Mouse (Mus musculus) heart, postnatal 14 days (tissue): ENCODE measurements at regions not wholly inside any gene's neighbourhood (a gene's known extent, or its start where the extent isn't known, plus 50 kb on each side); places are given as distances from the start of the nearest gene placed in this dataset.
"Not testable (repeated sequence)": the region's sequence is repeated elsewhere in the genome, so short reads cannot be mapped to it uniquely, and the experiment has no call there.

Experiments used
- DNase-seq, 2 experiments: peaks; one replicate each; pipeline ENCODE4 v3.0.0; 2021 to 2022
- intact Hi-C: fragments of 180-260 bp; cut with DNase I; formaldehyde crosslinking; loops from one replicate; pipeline ENCODE4 v1.15.1; 2025

DNA sequence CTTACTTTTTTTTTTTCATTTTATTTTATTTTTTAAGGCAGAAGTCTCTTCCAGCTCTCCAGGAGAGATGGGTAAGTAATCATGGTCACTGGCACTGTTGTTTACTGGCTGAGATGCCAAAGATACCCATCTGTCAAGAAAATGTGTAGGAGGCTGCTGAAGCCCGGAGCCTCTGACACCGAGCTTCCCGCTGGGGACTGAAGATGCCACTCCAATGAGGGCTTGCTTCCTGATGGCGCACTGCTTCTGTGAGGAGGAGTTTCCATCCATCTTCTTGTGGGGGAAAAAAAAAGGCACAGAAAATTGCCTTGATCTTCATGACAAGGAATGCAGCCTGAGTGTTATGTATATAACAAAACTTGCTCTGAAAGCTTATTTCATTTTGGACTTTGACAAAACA is 418.2 kb upstream of the Igfbp7 start:
- no peak for DNase-seq
- intact Hi-C loops: no loop called here

DNA sequence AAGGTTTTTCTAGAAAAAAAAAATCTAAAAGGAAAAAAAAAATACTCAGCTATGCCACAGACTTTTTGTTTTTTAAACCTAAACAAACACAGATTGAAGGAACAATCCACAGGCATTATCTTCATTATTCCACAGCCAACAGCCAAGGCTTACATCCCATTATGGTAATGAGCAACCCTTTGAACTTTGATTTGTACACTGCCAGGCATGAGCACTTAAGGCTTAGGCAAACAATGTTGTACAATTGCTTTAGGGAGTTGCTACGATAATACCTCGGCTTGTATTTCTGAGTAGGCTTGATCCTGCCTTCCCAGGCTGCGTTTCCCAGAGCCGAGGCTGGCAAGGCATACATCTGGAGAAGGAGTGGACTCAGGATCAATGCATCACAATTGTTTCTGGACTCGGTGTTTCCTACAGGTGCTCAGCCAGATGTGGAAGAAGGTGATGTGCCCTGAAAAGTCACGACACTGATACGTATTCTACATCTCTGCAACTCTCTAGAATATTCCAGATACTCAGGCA is 409.0 kb upstream of the Igfbp7 start:
- intact Hi-C loops: no loop called here
- no peak for DNase-seq

DNA sequence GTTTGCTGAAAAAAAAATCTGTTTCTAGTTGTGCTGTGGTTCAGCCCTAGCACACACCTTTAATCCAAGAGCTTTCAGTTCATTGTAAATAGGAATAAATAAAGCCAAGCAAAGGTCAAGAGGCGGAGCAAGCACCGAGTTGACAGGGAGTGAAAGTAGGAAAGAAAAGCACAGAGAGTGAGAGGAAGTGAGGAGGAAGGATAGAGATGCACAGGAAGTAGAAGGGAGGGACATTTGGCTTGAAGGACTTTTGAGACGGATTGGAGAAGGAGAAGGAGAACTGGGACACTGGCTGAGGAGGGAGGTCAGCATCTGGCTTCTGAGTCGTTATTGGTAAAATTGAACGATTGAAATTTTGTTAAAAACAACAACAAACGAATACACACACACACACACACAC is 402.0 kb upstream of the Igfbp7 start:
- intact Hi-C loops: no loop called here
- no peak for DNase-seq

DNA sequence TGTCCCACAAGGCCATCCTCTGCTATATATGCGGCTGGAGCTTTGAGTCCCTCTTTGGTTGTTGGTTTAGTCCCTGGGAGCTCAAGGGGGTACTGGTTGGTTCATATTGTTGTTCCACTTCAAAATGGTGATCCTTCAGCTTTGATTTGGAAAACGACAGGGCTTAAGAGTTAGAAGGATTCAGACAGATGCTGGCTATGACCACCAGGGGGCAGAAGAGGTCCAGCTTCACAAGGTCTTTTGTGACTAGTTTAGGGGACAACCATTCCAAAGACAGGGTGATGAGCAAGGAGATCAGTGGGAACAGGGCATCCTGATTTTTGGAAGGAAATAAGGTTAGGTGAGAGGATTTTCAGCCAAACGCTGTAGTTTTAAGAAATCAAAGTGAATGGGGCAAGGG is 399.9 kb upstream of the Igfbp7 start:
- intact Hi-C loops: no loop called here
- DNase-seq: peak; percentile 51 to 69

DNA sequence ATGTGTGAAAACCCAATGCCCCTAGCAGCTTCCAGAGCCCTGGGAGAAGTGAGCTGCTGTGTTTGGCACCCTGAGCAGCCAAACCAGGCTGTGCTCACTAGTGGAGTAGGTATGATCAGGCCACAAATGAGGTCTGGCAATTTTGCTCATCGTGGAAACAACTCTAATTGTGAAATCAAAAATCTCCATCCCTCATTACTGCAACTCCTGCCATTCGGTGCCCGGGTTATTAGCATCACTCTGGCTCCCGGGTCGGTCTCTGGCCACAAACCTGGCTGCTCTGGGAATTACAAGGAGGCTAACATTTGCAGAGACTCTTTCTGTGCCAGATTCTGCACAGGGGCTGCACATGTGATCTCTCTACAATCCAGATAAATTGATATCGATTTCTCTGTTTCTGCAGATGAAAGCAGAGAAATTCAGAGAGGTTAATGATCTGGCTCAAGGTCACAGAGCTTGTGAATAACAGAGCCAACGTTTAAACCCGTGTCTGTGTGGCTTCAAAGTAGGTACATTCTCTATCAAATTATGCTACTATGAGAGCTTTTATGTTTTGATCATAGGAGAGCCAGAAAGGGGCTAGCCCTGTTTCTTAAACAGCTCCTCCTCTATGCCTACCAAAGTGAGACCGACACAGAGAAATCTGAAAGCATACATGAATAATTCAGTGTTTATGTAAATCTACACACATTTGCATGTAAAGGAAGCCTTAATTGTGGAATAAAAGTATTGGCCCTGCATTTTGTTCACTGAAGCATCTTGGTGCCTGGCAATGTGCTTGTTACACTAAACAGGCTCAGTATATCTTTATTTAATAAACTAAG is 398.7 kb upstream of the Igfbp7 start:
- intact Hi-C loops: no loop called here
- no peak for DNase-seq

DNA sequence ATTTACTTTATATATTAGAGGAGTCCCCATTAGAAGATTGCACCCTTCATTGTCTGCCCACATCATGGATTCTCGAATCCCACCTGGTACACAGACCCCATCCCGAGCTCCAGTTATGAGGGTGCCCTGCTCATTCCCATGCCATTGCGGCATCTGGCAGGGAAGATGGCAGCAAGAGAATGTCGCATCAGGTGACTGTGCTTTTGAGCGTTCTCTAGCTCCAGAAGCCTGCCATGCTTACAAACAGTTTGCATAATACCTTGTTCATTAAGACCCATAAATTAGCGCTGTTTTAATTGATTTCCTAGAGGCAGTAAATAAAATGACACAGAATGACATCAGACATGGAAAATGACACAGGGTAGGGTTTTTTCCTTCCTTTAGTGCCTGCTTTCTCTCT is 398.0 kb upstream of the Igfbp7 start:
- intact Hi-C loops: no loop called here

DNA sequence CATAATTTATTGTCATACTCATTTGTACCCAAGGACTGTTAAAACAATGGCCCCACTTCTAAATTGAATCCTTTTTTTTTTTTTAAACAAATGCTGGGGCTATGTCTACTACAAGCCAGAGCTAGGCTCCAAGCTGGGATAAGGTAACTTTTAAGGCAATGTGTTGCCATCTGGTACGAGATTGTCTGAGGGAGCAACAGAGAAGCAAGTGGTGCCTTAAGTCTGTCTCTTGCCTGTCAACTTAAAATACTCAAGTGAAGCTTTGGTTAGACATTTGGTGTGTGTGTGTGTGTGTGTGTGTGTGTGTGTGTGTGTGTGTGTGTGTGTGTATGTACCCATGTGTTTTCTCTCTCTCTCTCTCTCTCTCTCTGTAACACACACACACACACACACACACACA is 397.5 kb upstream of the Igfbp7 start:
- intact Hi-C loops: no loop called here
- no peak for DNase-seq

More for the DNA sequence above, 398.0 kb upstream of the Igfbp7 start:
- DNase-seq: no peak

DNA sequence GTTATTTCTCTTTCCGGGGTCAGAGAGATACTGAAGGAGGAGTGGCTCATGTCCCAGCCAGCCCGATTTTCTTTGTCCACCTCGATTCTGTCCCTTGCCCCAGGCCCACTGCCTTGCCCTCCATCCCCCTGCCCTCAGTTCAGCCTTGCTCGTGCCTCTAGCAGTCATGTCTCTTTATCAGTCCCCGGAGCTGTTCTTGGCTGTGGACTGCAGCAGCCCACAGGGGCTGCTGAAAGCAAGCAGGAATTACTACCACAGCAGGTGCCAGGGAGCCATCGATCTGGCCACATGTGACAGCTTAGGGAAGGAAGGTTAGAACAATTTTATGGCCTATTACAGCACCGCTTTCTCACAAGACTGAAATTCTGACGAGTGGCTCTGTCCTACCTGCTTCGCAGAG is 396.3 kb upstream of the Igfbp7 start:
- no peak for DNase-seq
- intact Hi-C loops: loop anchor here (5.0 kb wide), 1 partner anchor 342 kb away; no protein-coding TSS in a partner anchor

DNA sequence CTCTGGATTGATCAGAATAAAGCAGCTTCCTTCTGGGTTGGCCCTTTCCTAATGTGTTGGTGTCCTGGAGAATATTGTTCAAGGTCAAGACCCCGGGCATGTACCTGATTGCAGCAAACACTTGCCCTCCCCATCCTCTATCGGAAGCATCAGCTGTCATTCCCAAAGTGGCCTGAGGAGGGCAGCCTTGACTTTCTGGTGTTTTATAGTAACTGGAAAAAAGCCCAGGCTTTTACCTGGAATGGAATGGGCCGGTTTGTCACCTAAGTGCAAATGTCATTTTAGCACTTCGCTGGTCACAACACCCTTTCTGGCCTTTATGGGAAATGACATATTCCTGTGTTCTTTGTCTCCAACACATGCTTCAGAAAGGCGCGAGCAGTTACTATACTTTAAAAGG is 395.7 kb upstream of the Igfbp7 start:
- peak; percentile 7 to 51 for DNase-seq
- intact Hi-C loops: loop anchor here (5.0 kb wide), 1 partner anchor 341 kb away; no protein-coding TSS in a partner anchor

DNA sequence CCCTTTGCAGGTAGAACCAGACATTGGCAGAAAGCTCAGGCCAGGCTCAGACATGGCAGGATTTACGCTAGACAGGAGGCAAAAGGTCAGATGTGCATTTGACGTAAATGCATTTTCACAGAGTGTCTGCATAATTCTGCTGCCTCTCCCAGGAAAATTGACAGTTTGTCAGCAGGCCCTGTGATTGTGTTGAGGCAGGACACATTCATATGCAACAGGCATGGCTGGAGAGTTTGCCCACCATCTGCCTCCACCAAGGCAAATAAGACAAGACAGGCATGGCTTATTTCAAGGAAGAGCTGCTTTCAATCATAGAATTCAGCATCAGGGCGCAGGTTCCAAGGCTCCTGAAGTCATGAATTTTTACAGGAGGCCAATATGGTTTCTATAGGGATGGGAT is 389.1 kb upstream of the Igfbp7 start:
- DNase-seq: no peak
- intact Hi-C loops: no loop called here

DNA sequence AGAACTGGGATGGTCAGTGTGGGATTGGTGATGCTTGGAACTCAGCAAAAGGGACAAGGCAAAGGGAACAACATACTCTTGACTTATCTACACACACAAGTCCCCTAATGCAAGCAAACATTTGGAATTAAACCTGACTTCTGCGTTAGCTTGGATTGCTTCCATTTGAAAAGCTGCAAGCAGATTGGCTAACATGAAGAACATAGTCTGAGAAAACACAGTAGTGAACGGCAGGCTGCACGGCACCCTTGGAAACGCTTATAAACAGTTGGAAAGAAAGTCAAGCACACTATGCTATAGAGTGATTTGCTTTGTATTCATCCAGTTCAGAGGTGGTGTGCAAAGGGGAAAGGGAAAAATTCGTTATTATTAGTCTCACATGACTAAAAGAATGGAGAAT is 387.9 kb upstream of the Igfbp7 start:
- intact Hi-C loops: no loop called here
- no peak for DNase-seq

DNA sequence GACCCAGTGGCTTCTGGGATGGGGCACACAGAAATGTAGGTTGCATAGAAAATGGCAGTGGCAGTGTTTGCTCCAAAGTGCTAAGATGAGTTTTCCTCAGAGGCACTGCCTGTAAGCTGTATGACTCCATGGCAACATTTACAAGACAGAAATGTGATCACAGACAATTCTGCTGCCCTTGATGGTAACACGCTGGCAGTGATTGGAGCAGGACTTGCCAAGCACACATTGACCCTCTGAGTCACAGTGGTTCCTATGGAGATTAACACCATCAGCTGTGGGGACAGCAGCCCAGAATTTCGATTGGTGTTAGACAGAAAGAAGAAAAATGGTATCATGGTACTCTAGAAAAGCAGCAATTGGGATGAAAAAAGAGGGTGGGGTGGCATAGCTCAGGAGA is 376.1 kb upstream of the Igfbp7 start:
- DNase-seq: no peak
- intact Hi-C loops: no loop called here

DNA sequence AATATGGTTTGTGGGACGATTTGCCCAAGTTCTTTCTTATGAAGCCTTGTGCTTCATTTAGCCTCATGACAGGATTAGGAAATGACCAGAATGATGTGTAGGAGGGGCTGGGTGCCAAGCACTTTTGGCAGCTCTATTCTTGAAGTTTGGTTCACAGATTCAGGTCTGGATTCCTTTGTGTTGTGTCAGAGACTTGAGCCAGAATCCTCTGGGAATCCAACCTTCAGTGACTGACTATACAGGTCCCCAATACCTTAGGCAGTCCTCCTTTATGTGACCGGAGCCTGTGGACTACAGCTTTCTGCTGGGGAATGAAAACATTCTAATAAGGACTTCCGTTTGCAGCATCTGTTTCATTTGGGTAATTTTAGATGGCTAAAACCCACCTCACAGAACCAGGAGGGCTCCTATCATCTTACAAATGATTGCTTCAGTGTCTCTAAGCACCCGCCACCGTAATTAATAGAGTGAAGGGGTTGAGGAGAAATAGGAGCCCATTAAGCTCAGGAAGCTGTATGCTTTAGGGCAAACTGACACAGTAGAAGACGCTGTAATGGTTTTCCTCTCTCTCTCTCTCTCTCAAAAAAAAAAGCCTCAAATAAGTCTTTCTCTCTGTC is 354.7 kb upstream of the Igfbp7 start:
- peak in 1 of 2 experiments; percentile 1 for DNase-seq
- intact Hi-C loops: no loop called here

DNA sequence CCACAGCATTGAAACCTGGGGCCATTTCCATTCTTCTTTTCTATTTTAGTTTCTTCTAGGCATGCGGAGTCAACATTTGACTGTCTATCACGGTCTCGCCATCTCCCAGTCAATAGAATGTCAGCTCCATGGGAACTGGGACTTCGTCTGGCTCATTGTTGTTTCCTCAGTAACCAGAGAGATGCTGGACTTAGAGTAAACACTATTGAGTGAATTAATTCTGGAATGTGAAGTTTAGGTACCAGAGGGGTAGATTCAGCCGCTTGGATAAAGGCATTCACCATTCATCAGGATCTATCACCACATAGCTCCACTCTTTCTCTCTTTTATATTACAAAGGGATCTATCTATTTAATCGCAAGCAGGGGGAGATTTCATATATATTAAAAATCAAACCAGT is 354.2 kb upstream of the Igfbp7 start:
- intact Hi-C loops: no loop called here
- no peak for DNase-seq

DNA sequence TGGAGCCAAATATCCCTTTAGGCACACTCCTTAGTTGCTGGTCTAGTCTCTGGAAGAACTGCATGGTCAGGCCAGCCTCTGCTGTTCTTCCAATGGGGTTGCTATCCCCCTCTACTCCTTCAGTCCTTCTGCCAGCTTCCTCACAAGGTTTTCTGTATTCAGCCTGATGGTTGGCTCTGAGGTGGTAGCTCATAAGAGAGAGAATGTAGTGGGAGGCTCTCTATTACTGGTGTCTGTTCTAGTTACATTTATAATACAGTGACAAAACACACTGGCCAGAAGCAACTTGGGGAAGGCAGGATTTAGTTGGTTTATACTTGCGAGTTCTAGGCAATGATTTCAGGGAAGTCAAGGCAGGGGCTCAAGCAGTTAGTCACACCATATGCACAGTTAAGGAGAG is 341.1 kb upstream of the Igfbp7 start:
- intact Hi-C loops: no loop called here
- no peak for DNase-seq

DNA sequence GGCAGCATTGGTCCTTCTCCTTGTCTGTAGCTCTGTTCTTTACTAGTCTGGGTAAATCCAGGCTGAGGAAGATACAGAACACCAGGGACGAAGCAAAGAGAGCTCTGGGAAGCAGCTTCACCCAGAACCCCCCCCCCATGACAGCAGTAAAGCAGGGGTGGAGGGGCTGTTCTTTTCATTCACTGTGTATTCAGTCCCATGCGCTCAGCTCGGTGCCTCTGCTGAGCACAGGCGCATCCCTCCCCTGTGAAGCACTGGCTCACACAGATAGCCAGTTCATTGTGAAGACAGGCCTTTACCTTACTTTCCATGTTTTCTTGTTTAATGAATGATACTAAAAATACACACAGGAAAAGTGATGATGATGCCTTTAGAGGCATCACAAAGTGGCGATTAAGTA is 338.8 kb upstream of the Igfbp7 start:
- DNase-seq: no peak
- intact Hi-C loops: no loop called here

DNA sequence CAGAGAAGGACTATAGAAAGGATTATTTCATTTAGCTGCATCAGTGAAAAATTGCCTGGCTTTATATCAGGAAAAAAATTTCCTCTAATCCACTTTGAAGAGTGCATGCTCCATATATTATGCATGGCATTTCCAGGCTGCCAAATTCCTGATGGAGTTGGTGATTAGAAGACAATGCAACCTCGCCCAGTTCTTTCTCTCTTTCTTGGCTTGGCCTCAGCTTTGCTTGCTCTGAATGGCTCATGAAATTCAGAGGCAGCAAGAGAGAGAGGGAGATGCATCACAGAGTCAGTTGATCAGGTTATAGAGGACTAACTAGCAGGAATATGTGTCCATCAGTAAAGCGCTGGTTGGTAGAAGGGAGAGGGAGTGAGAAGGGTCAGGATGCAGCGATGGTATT is 335.6 kb upstream of the Igfbp7 start:
- intact Hi-C loops: no loop called here

DNA sequence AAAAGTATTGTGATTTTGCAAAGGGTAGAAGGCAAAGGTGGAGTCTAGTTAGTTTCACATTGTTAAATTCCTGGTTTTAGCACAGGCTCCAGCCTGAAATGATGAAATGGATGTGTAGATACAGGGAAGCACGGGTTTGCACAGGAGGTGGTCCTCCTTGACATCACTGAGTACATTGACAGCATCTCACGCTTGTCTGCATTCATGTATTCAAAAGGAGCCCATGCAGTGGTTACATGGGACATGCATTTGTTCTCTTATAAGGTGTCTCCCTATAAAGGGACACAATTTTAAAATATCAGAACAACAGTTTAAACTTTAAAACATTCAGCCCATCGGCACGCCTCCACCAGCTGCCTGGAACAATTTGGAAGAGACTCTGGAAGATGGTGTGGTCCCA is 322.4 kb upstream of the Igfbp7 start:
- DNase-seq, intact Hi-C loops: not testable (repeated sequence)

More for the DNA sequence above, 335.6 kb upstream of the Igfbp7 start:
- no peak for DNase-seq

DNA sequence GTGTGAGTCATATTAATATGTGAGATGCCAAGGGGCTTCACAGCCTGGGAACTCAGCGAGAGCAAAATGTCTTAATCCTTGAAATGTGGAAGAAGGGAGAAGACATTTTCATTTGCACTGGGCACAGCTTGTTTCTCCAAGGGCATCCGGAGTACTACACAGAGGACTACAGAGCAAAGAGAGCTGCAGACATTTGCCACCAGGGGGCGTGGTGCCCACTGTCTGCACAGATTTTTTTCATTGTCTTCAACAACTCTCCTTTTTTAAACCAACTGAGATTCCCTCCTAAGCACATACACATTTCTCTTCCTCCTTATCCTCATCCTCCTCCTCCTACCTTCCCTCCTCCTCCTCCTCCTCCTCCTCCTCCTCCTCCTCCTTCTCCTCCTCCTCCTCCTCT is 273.8 kb upstream of the Igfbp7 start:
- no peak for DNase-seq
- intact Hi-C loops: no loop called here

DNA sequence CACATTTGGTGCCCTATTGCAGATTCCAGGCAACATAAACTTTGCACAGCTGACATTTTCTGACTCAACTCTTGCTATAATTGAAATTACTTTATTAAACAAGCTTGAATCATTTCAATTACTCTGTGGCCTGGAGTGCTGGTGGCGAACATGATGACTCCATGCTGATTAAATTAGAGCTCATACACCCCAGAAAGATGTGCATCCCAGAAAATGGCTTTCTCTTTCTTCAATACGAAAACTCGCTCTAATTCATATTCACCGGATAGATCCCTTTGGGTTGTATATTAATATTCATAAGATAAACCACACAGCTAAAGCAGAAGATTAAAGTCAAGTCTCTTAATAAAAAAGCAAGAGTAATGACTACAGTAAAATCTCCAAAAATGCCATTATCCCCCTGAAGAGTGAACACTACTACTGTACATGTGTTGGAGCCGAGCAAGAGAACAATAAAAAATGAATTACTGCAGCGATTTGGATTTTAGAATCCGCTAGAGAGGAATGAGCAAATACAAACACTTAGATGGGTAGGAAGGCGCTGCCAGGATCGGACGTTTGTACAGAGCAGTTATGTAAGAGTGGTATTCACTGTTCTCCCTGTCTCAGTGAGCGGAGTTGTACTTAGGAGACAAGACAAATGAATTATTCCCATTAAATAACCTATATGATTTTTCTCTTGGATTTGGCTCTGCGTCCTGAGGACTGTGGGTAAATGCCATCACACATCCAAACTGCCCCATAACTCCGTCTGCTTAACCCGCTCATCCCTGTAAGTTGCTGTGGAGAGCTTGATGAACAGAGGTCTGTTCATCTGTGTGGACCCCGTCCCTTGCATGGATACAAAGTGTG is 264.5 kb upstream of the Igfbp7 start:
- DNase-seq: no peak
- intact Hi-C loops: no loop called here

DNA sequence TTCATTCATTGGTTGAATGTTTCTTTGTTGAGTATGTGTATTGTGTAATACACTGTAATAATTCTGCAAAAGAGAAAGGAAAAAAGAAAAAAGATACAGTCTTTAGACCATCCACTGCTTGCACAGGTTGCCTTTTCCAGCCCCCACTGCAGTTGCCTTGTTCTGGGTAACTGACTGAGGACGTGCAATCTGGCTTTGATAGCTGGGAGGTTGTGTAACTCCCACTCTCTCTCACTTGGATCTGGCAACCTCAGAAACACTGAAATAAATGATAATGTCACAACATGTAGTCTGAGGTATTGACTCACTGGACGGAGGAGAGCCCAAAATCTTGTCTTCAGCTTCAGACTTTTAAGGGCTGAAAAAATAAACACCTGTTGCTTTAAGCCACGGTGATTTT is 255.3 kb upstream of the Igfbp7 start:
- intact Hi-C loops: no loop called here
- DNase-seq: no peak
